Mouse (Mus musculus) right cerebral cortex, postnatal 25 days (tissue): ENCODE data around the gene Asxl1.
"Not testable (repeated sequence)": the region's sequence is repeated elsewhere in the genome, so short reads cannot be mapped to it uniquely, and the experiment has no call there.

Experiments used
- DNase-seq: peaks from one replicate; pipeline ENCODE4 v3.0.0; 2022

The Asxl1 gene

DNA sequence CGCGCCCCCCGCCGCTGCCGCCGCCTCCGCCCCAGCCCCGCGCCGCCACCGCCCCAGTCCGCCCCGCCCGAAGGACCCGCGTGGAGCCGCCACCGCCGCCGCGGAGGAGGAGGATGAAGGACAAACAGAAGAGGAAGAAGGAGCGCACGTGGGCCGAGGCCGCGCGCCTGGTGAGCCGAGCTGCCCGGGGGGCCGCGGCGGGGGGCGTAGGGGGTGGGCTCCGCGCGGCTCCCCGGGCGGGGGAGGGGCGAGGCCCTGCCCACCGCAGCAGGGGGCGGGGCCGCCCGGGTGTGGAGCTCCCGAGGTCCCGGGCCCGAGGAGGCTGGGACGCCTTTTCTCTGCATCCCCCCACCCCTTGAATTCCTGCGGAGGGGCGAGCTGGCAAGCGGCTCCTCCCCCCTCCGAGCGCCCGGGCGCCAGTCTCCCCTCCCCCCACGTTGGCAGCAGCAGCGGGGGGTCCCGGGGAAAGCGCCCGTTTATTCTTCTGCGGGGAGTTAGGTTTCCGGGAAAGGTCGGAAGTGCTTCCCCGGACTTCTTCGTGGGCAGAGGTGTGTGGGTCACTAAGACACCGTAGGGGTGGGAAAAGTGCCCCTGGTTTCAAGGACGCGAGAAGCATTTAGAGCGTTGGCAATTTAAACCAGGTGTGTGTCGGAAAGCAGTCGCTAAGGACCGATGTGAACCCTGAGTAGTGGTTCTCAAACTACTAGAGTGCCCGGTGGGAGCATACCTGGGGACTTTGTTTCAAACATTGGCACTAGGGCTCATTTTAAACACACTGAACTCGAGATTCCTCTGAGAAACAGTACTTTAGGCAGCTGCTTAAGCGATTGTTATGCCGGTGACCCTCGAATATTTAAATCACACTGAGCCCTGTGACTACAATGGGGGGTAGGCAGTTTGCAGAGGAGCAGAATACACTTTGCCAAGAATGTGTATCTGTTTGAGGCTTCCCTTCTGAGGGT lies 873 bp downstream of the Asxl1 start:
- peak; percentile 17 for DNase-seq

DNA sequence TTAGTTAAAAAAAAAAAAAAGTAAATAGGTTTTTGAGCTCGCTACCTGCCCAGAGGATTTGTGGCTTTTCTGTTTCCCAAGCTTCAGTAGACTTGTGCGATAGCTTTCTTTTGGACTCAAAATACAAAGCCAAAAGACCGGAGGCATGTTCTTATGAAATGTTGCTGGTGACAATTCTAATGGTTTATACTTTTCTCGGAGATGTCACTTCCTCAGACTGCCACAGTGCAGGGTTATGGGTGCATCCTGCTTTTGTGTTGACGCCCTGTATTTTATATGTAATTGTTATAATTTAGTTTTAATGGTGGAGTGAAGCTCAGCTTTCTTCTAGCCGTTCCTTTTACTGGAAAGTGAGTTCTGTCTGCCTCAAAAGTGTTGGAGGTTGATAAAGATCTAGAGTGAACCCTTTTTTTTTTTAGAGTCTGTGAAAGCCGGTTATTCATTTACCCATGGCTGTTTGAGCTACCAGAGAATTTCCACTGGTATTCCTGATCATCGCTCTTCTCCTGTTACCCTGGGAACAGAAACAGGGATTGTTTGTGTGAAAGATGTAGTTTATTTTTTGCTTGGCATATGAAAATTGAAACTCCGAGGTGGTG lies 1.7 kb downstream of the Asxl1 start:
- no peak for DNase-seq

DNA sequence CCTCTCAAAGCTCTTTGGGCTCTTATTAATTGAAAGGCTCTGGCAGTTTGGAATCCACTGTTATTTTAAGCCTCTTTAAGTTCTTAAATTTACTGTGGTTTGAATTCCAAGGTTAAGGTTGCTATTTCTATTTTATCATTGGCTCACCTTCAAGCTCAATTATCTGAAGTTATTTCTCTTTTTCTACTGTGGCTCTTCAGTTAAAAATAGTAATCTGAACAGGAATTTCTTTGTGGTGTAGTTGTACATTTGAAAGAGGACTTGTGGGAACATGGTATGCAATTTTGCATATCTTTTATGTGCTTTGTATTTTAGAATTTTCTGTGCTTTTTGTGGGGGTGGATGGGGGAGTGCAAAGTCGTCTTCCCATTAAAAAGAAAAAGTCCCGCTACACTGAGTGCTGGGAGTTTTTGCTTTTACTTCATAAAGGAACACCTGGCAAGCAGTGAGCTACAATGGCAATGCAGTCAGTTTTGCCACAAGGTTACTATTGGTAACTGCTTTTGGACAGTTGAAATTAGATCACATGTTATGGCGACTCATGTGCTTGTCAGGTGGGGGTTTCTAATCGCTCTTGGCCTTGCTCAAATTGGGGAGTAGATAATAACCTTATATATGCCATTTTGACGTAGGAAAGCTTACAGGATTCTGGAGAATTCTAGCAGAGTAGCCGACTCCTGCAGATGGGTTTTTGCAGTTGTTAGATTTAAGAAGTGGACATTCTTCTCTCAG lies 2.6 kb downstream of the Asxl1 start:
- DNase-seq = no peak

DNA sequence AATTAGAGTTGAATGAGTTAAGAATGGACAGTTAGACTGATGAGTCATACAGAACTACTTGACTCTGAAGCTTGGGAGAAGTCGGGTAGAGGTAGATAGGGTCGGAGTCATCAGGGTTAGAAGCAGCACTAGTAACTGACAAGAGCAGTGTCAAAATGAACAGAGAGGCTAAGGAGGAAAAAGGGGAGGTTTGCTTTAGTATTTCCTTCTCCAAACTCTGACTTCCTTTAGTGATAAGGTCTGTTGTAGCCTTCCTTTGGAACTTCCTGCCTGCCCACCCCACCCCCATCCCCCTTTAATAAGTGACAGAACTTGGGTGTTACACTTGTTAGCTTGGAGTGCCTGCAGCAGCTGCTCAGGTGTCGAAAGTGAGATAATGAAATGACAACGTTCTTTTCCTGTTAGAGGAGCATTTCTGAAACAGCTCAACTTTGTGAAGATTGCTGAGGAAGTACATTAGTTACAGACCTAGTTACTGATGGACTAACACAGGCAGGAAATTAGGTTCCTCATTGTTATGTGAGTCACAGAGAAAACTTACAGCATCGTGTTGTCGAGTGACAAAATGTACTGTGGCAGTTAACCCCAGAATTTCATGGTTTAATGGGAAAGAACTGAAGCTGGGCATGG lies 5.0 kb downstream of the Asxl1 start:
- no peak for DNase-seq

DNA sequence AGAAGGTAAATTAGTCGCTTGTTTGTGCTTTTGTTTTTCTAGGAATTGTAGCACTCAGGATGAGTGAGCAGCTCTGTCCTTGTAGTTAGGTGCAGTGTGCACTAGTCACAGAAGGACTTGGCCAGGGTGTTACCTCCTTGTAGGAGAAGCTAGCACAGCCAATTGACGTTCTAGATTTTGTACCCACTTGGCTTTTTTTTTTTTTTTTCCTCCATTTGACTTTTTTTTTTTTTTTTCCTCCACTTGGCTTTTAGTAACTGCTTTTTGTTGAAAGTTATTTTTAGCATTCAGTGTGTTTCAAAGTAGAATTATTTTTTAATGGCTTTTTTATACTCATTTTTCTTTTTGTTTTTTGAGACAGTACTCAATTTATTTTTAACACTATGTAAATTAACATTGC lies 9.0 kb downstream of the Asxl1 start:
- DNase-seq = no peak

DNA sequence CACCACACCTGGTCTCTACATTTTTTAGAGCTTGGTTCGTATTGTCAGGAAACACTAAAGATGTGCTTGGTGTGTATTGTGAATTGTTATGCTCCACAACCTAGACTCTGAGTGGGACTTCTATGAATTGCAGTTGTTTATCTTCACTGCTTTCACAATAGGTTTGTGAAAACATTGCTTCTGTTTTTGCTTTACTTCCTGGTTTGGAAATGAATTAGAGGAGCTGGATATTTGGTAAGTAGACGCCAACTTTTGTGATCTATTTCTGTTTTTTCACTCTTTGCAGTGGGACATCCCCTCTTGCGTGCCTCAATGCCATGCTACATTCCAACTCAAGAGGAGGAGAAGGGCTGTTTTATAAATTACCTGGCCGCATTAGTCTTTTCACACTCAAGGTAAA lies 11.2 kb downstream of the Asxl1 start:
- no peak for DNase-seq

DNA sequence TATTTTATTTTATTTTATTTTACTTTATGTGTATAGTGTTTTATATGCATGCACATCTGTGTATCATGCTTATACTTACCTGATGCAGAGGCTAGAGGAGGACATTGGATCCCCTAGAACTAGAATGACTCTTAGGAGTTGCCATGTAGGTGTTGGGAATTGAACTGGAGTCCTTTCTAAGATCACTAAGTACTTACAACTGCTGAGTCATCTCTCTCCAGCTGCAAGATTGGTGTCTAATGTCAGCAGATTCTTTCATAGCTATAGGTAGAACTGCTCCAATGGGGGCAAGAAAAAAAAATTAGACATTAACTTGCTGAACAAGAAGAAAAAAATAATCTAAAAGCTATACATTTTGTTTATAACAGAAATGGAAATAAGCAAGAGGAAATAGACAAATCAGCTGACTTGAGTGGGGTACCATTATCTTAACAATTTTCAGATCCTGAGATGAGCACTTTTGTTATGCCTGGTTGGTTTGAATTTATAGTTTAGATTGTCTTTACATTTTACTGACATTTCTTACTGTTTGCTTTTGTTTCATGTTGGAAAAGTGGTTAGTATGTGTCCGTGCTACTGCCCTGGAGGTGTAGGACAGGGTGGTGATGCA lies 15.6 kb downstream of the Asxl1 start:
- no peak for DNase-seq

DNA sequence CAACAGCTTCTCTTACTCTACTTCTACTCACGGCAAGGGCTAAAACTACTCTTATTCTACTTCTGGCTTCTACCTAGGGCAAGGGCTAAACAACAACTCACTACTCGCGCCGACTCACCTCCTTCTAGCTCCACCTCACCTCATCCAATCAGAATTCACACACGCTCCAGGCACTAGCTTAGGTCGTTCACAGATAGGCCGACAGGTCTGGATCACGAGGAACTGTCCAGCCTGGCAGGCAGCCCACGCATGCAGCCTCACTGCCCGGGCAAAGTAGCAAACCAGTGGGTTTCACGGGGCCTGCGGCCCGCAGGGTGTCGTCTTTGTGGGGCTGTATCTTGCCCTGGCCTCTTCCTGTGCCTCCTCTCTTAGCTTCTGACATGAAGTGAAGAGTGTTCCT lies 18.9 kb downstream of the Asxl1 start:
- DNase-seq = not testable (repeated sequence)

DNA sequence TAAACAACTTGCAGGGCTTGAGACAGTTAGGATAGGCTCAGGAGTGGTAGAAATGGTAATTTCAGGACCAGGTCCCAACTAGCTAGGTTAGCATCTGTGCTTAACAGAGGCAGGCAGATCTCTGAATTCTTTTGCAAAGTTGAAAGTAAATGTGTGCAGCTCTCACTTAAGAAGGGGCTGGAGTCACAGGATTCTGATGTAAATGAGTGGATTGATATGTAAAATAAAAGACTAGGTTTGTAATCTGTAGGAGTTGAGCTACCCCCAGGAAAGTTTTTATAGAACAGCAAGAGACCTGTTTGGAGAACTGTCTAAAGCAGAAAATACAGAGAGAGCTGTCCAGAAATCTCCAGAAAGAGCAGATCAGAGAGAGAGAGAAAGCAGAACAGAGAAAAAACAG lies 25.2 kb downstream of the Asxl1 start:
- no peak for DNase-seq

DNA sequence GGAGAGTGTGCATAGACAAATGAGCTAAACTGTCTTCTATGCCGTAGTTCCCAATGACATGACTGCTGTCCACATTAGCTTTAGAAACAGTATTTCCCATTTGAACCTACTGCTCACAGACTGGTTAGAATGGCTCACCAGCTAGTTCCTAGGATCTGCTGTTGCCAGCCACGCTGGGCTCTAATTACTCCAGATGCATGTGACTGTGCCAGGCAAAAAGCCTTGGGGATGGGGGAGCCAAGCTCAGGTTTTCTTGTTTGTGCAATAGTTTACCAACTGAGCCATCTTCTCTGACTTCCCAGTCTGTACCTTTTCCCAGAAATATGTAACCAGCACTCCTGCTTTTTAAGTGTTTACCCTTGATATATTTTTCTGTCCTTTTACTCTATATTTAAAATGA lies 29.8 kb downstream of the Asxl1 start:
- DNase-seq = no peak

DNA sequence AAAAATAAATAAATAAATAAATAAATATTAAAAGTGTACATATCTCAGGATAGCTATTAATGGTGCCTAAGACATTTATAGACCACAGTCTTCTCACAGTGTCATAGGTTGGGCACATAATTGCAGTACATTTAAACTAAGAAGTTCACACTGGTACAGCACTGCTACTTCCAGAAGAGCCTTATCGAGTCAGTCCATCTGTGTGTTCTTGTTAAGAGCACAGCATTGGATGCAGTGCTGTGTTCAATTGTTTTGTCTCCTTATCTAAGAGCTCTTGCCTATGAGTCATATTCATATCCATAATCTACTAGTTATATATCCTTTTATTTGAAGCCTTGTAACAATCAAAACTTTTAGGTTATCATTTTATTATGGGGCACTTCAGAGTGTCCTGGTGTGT lies 34.9 kb downstream of the Asxl1 start:
- DNase-seq = no peak

DNA sequence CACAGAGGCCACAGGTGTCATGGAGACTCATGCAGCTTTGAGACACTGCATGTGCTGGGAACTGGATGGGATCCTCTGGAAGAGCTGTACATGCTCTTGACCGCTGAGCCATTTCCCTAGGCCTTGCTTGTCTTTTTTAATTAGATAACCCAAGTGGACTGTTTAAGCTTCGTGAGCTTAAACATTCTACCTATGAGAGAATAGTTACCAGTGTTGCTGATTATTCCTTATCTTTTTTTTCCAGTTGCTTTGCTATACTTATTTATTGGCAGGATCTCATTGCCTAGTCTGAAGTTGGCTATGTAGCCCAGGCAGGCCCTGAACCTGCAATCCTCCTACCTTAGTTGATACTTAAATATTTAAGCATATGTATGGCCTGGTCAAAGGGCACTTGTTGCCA lies 44.2 kb downstream of the Asxl1 start:
- no peak for DNase-seq

DNA sequence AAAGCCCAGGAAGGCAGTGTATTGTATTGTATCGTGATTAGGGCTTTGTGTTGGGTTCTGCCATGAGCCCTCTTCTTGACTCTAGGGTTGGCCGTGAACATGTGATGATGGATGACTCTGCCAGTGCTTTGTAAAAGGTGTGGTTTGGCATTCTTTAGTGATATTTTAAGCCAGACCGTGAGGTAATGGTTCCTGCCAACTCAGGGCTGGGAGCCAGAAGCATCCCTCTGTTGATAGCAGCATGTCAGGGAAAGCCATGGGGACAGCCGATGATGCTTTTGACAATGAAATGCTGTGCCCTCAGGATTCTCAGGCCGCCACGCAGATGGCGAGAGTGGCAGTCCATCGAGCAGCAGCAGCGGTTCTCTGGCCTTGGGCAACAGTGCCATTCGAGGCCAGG lies 47.4 kb downstream of the Asxl1 start:
- no peak for DNase-seq

DNA sequence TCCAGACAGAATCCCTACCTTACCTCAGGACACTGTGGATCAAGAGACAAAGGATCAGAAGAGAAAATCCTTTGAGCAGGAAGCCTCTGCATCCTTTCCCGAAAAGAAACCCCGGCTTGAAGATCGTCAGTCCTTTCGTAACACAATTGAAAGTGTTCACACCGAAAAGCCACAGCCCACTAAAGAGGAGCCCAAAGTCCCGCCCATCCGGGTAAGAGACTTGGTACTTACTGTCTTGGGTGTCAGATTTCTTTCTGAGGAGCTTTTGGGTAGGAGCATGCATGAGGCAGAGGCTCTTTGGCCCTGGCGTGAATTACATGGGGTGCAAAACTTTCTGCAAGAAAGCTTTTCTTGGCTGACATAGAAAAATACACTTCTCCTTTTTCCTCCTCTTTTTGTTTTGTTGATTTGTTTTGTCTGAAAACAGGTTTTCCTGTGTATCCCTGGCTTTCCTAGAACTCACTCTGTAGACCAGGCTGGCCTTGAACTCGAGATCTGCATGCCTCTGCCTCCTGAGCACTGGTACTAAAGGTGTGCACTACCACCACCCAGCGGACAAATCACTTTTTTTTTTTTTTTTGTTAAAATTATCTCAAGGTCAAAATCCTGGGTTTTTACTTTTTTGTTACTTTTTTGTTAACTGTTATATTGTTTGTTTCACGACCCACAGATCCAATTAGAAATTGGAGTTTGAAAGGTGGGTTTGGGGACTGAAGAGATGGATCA lies 52.3 kb downstream of the Asxl1 start:
- no peak for DNase-seq

DNA sequence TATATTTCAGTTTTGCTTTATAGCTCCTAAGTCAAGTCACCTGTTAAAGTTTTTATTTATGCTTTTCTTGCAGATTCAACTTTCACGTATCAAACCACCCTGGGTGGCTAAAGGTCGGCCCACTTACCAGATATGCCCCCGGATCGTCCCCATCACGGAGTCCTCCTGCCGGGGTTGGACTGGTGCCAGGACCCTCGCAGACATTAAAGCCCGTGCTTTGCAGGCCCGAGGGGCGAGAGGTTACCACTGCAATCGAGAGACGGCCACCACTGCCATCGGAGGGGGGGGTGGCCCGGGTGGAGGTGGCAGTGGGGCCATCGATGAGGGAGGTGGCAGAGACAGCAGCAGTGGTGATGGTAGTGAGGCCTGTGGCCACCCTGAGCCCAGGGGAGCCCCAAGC lies 53.5 kb downstream of the Asxl1 start:
- no peak for DNase-seq

DNA sequence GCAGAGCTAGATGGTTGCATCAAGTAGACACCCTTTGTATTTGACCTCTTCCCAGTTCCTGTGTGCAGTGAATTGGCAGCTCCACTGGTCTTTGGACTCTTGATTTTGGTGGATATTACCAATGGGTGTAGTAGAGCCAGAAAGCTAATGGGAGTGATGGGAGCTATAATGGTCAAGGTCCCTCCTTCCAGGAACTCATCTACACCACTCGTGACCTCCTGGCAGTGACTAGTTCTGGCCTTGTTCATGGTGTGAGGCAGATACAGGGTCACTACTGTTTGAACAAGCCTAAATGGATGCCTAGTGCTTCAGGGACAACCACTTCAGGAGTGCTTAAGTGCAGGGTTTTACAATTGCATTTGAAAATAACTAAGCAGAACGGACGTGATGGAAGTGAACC lies 58.4 kb downstream of the Asxl1 start:
- no peak for DNase-seq

DNA sequence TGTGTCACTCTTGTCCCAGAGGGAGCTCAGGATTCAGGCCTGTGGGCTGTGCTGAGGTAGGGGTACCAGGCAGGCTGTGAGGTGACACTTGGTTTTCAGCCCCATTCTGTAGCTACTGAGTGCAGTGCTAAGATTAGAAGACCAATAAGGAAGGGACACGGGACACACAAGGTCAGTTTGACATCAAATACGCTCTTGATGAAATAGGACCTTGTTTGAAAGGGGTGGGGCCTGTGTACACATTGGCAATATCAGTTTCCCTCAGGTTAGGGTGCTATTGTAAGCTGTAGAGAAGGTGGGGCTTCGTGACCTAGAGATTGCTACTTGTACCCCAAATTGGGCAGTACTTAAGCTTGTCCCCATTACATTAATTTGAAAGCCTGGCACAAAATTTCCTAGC lies 59.3 kb downstream of the Asxl1 start:
- no peak for DNase-seq

DNA sequence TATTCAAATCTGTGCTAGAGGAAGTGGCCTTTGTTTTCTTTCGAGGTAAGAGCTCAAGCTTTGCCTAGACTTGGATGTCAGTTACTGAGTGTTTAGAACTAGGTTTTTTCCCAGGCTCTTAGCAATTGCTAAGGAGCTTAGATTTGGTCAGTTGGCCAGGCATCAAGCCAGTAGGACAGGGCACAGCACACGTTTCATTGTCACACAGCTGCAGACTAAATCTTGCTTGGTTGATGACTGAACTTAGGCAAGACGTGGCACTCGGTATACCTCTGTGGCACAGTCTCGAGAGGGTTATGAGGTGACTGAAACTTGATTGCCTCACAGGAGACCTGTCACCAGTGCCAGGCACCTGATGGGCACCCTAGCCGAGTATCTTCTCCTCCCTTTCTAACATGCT lies 61.3 kb downstream of the Asxl1 start:
- DNase-seq = no peak

DNA sequence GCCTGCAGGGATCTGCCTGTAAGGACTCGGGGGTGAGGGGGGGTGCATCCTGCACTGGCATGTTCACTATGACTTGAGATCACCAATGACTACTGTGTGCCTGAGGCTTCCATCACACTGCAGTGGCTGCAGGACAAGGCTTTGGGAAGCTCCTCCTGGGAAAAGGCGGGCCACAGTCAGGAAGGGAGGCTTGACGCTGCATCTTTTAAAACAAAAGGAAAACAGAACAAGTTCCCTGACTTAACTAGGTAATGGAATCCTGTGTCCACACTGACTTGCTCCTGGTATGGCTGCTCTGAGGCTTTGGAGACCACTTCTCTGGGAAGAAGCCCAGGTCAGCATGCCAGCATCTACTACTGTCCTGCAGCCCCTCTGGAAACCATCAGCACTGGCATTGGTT lies 63.3 kb downstream of the Asxl1 start:
- DNase-seq = no peak

DNA sequence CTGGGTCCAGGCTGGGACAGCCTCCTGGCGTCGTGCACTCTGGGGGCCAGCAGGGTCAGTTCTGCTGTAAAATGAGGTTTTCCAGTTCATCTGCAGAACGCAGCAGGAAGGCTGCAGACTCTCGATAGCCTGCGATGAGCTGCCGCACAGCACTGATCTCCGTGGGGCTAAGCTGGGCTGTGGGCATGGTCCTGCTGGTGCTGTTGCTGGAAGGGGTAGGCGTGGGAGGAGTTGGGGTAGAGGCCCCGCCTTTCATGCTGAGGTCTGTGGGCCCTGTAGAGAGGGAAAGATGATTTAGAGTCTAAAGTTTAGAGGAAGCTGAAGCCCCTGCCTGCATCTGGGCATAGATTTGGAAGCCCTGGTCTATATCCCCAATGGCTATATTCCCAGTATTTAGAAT lies 65.9 kb downstream of the Asxl1 start:
- DNase-seq = no peak

DNA sequence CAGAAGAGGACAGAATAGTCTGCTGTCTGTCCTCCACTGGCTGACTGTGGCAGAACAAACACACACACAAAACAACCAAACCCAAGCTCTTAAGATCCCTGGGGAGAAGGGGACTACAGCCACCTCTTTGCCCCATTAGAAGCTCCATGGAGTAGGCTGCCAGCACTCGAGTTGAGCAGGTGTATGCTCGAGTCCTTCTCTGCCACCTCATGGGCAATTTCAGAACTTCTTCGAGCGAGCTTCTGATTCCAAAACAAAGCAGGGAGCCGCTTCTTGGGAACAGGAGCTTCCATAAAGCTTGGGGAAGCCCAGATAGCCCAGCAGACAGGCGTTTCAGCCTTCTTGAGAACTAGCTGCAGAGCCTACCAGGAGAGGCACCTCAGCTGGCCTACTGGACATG lies 66.9 kb downstream of the Asxl1 start:
- DNase-seq = no peak

DNA sequence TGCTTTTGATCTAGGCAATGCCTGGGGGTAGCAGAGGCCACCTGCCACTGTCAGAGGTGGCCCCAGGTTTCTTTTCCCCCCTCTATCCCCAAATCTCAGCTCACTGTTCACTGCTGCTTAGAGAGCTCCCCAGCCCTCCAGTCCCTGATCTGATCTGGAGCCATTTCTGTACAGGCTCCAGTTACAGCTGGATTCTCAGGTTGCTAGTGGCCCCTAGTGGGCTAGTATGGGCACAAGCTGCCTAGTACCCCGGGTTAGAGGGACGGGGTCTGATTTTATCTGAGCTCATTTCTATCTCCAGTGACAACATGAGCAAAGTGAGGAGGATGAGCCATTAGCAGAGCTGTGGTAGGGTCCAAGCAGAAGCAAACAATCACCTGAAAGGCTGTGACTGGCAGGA lies 69.0 kb downstream of the Asxl1 start:
- DNase-seq = no peak
